Mouse (Mus musculus) liver, postnatal 0 days (tissue): ENCODE results near the gene Kif1a. TPM values are rescaled to one million over a fixed set of nuclear protein-coding genes. Genes with fewer than 3 reads are reported as not detected.

Source experiments
- ATAC-seq: fragments of 200-750 bp; cut with Nextera tagmentation; 2 replicates; pipeline ENCODE4 v1.8.0; 2017; ENCODE audit warnings: mild to moderate bottlenecking, moderate library complexity
- DNase-seq: peaks from one replicate; pipeline ENCODE4 v3.0.0-alpha.2; 2016
- H3K27ac ChIP-seq: fragments of 300-500 bp; sonication (generic); 2 replicates; pipeline ENCODE4 v1.5.1; 2014; ENCODE audit warnings: antibody characterized with exemption, moderate library complexity, mild to moderate bottlenecking, low read depth
- H3K27me3 ChIP-seq: fragments of 300-500 bp; sonication (generic); 2 replicates; pipeline ENCODE4 v1.6.1; 2014; ENCODE audit warnings: low read length, control low read depth, mixed read lengths; ENCODE audit not compliant: insufficient read depth
- H3K36me3 ChIP-seq: fragments of 300-500 bp; sonication (generic); replicated peaks from 2 replicates; pipeline ENCODE4 v1.6.1; 2014; ENCODE audit warnings: mild to moderate bottlenecking, control low read depth, low read length, moderate library complexity, mixed read lengths; ENCODE audit not compliant: insufficient read depth
- H3K4me1 ChIP-seq: fragments of 300-500 bp; sonication (generic); 2 replicates; pipeline ENCODE4 v1.6.1; 2014; ENCODE audit warnings: antibody characterized with exemption, mild to moderate bottlenecking, control low read depth; ENCODE audit not compliant: insufficient read depth
- H3K4me2 ChIP-seq: fragments of 300-500 bp; sonication (generic); 2 replicates; pipeline ENCODE4 v1.6.1; 2014; ENCODE audit warnings: low read depth, mild to moderate bottlenecking, low read length, moderate library complexity, mixed read lengths
- H3K4me3 ChIP-seq: fragments of 300-500 bp; sonication (generic); 2 replicates; pipeline ENCODE4 v1.5.1; 2014; ENCODE audit warnings: low read depth, low read length
- H3K9ac ChIP-seq: fragments of 300-500 bp; sonication (generic); replicated peaks from 2 replicates; pipeline ENCODE4 v1.6.1; 2014; ENCODE audit warnings: mild to moderate bottlenecking, moderate library complexity
- H3K9me3 ChIP-seq: fragments of 300-500 bp; sonication (generic); 2 replicates; pipeline ENCODE4 v1.6.1; 2016; ENCODE audit warnings: mild to moderate bottlenecking, control low read depth, low read length, mixed read lengths
- CTCF ChIP-seq: sonication (generic); IDR thresholded peaks from 2 replicates; pipeline ENCODE4 v1.5.1; 2016; ENCODE audit warnings: antibody characterized with exemption, low read depth
- EP300 ChIP-seq: IDR thresholded peaks from 2 replicates; pipeline ENCODE4 v1.6.1; 2016; ENCODE audit warnings: antibody characterized with exemption, low read depth, mild to moderate bottlenecking
- WGBS: fragments of 180-500 bp; shearing (Covaris S2); extraction: QIAGEN DNeasy Blood & Tissue Kit; methylation state at CpG from one replicate; pipeline ENCODE4 v1.1.7; 2014; ENCODE audit not compliant: insufficient replicate concordance; 5-methylcytosine and 5-hydroxymethylcytosine counted together
- polyA plus RNA-seq: library from polyadenylated mRNA; unstranded; fragments of >200 nt; fragmentation: Nextera tagmentation; extraction: Ambion mirVana; gene quantifications from 2 replicates; pipeline ENCODE4 v1.2.1, GENCODE M21; 2015

Kif1a gene
- polyA plus RNA-seq, 1 experiment from 2014 or later, result 0.28 TPM

GRCm38 (mm10) chr1:93100576-93101491, 917 bp downstream of the Kif1a start:
- DNase-seq (no peak), ATAC-seq (0 out of 2 replicates have a peak, but pooled peaks have one; percentile 25)
- Histone ChIP-seq H3K4me1 (peaks cover 8% of the 10 kb centered on the region; the same call in 1 of the 2 replicates), H3K36me3 (no peaks in the 10 kb centered on the region), H3K4me2 (peak overlapping the region; percentile 64), H3K9me3 (no peaks in the 10 kb centered on the region), H3K27me3 (peaks cover 46% of the 10 kb centered on the region), H3K9ac (no peak overlapping the region), H3K4me3 (peak overlapping the region; percentile 38), H3K27ac (no peak overlapping the region)
- WGBS, result 2% methylated on average over 47 of the region's 49 CpGs
- TF ChIP-seq EP300 (no peak), CTCF (no peak)

- Histone ChIP-seq H3K27me3 (peaks cover 46% of the 10 kb centered on the region), H3K36me3 (no peaks in the 10 kb centered on the region), H3K4me1 (peaks cover 8% of the 10 kb centered on the region; the same call in 1 of the 2 replicates), H3K9ac (no peak overlapping the region), H3K4me3 (peak overlapping the region; percentile 38), H3K4me2 (peak overlapping the region; percentile 64), H3K27ac (no peak overlapping the region), H3K9me3 (no peaks in the 10 kb centered on the region)
- DNase-seq (no peak), ATAC-seq (no peak)
- 7% methylated on average over 18 of the region's 18 CpGs for WGBS
- TF ChIP-seq CTCF (no peak), EP300 (no peak)
Measured at GRCm38 (mm10) chr1:93100243-93100575, 1.5 kb downstream of the Kif1a start.

DNA sequence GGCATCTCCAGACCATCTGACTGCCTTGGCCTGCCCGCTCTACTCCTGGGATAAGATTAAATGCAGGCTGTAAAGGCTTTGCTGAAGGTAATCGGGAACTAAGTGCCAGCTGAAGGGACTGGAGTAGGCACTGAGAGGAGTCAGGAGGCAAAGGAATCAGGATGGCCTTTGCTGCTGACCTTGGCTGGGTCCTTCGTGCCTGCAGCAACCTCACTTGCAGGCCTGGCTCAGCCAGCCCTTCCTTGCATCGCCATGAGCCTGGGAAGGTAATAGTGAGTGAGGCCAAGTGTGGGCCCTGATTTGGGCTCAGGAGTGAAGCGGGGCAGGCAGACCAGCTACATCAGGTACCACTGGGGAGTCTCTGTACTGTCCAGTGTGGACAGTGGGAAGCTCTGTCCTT, 2.8 kb downstream of the Kif1a start:
- H3K27me3 ChIP-seq, result peaks cover 46% of the 10 kb centered on the region

DNA sequence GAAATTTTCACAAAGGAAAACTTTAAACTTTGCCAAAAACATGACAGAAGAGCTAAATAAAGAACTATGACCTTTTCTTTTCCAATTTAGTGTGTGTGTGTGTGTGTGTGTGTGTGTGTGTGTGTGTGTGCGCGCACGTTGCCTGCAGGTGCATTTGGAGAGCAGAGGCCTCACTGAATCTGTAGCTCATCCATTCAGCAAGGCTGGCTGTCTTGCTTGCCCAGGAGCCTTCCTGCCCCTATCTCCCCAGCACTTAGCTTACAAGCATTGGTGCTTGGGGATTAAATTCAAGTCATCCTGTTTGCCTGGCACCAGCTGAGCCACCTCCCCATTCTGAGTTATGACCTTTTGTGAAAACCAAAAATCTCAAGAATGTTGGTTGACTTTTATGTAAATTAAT, 9.2 kb downstream of the Kif1a start:
- no peaks in the 10 kb centered on the region for H3K36me3 ChIP-seq
- no peak for DNase-seq
- ATAC-seq, result no peak
- H3K9me3 ChIP-seq, result no peaks in the 10 kb centered on the region
- no peak overlapping the region for H3K4me3 ChIP-seq
- H3K27ac ChIP-seq, result no peak overlapping the region
- no peaks in the 10 kb centered on the region for H3K4me1 ChIP-seq
- no peak overlapping the region for H3K4me2 ChIP-seq
- no peak overlapping the region for H3K9ac ChIP-seq
- WGBS, result 77% methylated on average over 3 of the region's 3 CpGs
- TF ChIP-seq CTCF, result no peak
- no peaks in the 10 kb centered on the region for H3K27me3 ChIP-seq

More for the DNA sequence above, 2.8 kb downstream of the Kif1a start:
- no peak for ATAC-seq
- Histone ChIP-seq H3K9me3 (no peaks in the 10 kb centered on the region), H3K4me3 (no peak overlapping the region), H3K27ac (no peak overlapping the region), H3K4me2 (no peak overlapping the region), H3K4me1 (peaks cover 8% of the 10 kb centered on the region; the same call in 1 of the 2 replicates), H3K36me3 (no peaks in the 10 kb centered on the region), H3K9ac (no peak overlapping the region)
- DNase-seq, result no peak
- WGBS, result 66% methylated on average over 5 of the region's 5 CpGs
- TF ChIP-seq CTCF (no peak), EP300 (no peak)

- 76% methylated on average over 6 of the region's 6 CpGs for WGBS
- H3K4me1 ChIP-seq, result no peaks in the 10 kb centered on the region
- no peaks in the 10 kb centered on the region for H3K36me3 ChIP-seq
- no peak for DNase-seq
- ATAC-seq, result no peak
- no peaks in the 10 kb centered on the region for H3K9me3 ChIP-seq
- H3K27me3 ChIP-seq, result no peaks in the 10 kb centered on the region
- H3K9ac ChIP-seq, result no peak overlapping the region
- no peak overlapping the region for H3K4me2 ChIP-seq
- no peak overlapping the region for H3K27ac ChIP-seq
- no peak for TF ChIP-seq CTCF
- no peak for TF ChIP-seq EP300
- H3K4me3 ChIP-seq, result no peak overlapping the region
Measured at GRCm38 (mm10) chr1:93085136-93085535, 16.6 kb downstream of the Kif1a start.

DNA sequence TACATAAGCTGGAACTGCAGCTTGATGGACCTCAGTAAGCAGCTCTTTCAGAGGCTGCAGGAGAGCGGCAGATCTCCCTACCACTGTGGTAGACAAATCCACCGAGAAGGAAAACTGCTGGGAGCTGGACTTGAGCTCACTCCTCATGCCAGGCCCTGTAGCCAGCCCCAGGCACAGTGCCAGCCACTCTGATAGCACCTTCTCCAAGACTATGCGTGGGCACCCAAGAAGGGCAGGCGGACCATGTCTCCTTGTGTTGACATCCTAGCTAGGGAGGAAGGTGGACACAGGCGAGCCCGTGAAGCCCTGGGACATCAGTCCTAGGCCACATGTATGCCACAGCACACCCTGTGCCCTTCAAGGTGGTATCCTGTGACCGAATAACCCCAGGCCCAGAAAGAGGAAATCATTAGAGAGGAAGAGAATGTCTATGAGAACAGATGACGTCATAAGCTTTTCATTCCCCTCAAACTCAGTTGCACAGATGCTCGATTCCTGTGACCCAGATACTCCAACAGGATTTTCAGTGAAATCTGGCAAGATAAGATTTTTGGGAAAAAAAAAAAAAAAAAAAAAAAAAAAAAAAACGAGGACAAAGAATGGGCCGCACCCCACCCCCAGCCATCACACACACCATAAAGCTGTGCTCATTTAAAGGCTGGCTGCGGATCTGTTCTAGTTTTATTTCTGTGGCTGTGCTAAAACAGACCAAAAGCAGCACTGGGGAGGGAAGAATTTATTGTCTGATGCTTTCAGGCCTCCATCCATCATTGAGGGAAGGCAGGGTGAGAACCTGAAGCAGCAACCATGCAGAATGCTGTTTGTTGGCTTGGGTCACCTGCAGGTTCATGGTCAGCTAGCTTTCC, 18.1 kb downstream of the Kif1a start:
- TF ChIP-seq CTCF (no peak), EP300 (no peak)
- Histone ChIP-seq H3K27me3 (no peaks in the 10 kb centered on the region), H3K4me3 (no peak overlapping the region), H3K36me3 (no peaks in the 10 kb centered on the region), H3K27ac (no peak overlapping the region), H3K4me2 (no peak overlapping the region), H3K9ac (no peak overlapping the region), H3K9me3 (no peaks in the 10 kb centered on the region), H3K4me1 (no peaks in the 10 kb centered on the region)
- WGBS, result 68% methylated on average over 12 of the region's 12 CpGs
- ATAC-seq (no peak), DNase-seq (no peak)
